Mouse (Mus musculus) testis, adult 2 months (tissue): ENCODE data around the gene Foxm1.

Source experiments
- CTCF ChIP-seq: fragments of 200-500 bp; IDR thresholded peaks from 2 replicates; pipeline ENCODE4 v1.5.1; 2012; ENCODE audit warnings: low read depth, mild to moderate bottlenecking, inconsistent platforms, low read length, moderate library complexity; ENCODE audit not compliant: control insufficient read depth, insufficient read depth, insufficient replicate concordance
- POLR2A ChIP-seq: fragments of 200-500 bp; IDR thresholded peaks from 2 replicates; pipeline ENCODE4 v1.6.1; 2012; ENCODE audit warnings: low read depth, mild to moderate bottlenecking, inconsistent platforms, low read length, moderate library complexity; ENCODE audit not compliant: control insufficient read depth

DNA sequence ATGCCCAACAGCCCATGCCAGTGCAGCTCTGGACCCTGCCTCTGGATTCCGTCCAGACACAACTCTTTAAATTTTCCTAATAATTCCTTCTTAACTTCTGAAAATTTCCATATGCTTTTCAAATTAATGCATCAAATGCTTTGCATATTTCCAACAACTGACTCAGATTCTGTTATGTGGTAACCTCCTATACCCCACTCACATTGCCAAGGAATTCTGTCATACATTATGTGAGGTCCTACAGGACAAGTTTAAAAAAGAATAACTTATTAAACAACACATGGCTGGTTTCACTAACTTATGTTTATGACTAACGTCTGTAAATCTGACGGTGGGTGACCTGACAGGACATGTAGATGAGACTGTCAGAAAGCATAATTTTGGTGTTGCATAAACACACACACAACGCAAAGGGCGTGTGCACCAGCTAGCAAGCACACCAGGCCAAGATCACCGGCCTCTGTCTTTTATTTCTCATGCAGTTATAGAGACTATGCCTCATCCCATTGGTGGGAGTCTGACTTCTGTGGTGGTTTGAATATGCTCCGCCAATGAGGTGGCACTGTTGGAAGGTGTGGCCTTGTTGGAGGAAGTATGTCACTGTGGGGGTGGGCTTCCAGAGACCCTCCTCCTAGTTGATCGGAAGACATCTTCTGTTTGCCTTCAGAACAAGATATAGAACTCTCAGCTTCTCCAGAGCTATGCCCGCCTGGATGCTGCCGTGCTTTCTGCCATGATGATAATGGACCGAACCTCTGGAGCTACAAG, 20.6 kb upstream of the Foxm1 start:
- TF ChIP-seq POLR2A (no peak), CTCF (no peak)
